ENCODE assay signal across 9 mouse cellular contexts in genomic region chr19:23225065-23225464, GRCm38 (mm10). TPM values are rescaled to one million over a fixed set of nuclear protein-coding genes. Genes with fewer than 3 reads are reported as not detected.
DNase-seq lines count a peak whose midpoint lies in the region; ATAC-seq and TF ChIP-seq lines count a peak whose summit lies in the region.
"Had no signal": no experiment of that assay in that cellular context is flagged by ENCODE, and none has a peak within 500 bp of the region (broad histone marks: within the 10 kb centered on the region; RNA-seq: fewer than 3 reads in every experiment).

No protein-coding gene starts in this region.

- WGBS in embryonic facial prominence, embryonic 11.5 days = 63% methylated on average over 4 of the region's 4 CpGs
- WGBS in embryonic facial prominence, embryonic 10.5 days = 71% methylated on average over 4 of the region's 4 CpGs
- 67% methylated on average over 4 of the region's 4 CpGs for WGBS in liver, postnatal 0 days (ENCODE audit: insufficient replicate concordance)
- WGBS in liver, embryonic 12.5 days (ENCODE audit: insufficient replicate concordance) = 70% methylated on average over 4 of the region's 4 CpGs
- WGBS in forebrain, embryonic 15.5 days = 55% methylated on average over 4 of the region's 4 CpGs

- peak; percentile 58 for DNase-seq in embryonic facial prominence, embryonic 11.5 days (ENCODE audit: low spot score)
- no peak for DNase-seq in embryonic facial prominence, embryonic 10.5 days (ENCODE audit: low spot score)
- DNase-seq in liver, postnatal 0 days = no peak
- peak; percentile 43 for DNase-seq in cerebellum, adult 9-11 months
- DNase-seq in left cerebral cortex, postnatal 25 days (ENCODE audit: low spot score in 2 of 2) = peak; percentile 25 to 58

- no peak overlapping the region for H3K27ac ChIP-seq in embryonic facial prominence, embryonic 11.5 days (replicated peaks; ENCODE audit: low read depth, low read length)
- no peak overlapping the region for H3K27ac ChIP-seq in embryonic facial prominence, embryonic 10.5 days (replicated peaks)
- no peak overlapping the region for H3K27ac ChIP-seq in liver, postnatal 0 days (ENCODE audit: low read depth)
- no peak overlapping the region for H3K27ac ChIP-seq in liver, embryonic 12.5 days
- no peak overlapping the region for H3K27ac ChIP-seq in forebrain, embryonic 15.5 days (replicated peaks)
- H3K27ac ChIP-seq: heart, embryonic 13.5 days had no signal

- peak; percentile 72 for TF ChIP-seq CTCF in liver, postnatal 0 days (IDR thresholded peaks at IDR 0.05; ENCODE audit: low read depth)

- no peaks in the 10 kb centered on the region for H3K27me3 ChIP-seq in embryonic facial prominence, embryonic 11.5 days (ENCODE audit: control insufficient read depth, insufficient read depth, low read length)
- no peaks in the 10 kb centered on the region for H3K27me3 ChIP-seq in embryonic facial prominence, embryonic 10.5 days (replicated peaks; ENCODE audit: low read depth, poor library complexity, severe bottlenecking)
- H3K27me3 ChIP-seq in liver, postnatal 0 days (ENCODE audit: insufficient read depth, low read length) = no peaks in the 10 kb centered on the region
- H3K27me3 ChIP-seq in liver, embryonic 12.5 days (replicated peaks) = no peaks in the 10 kb centered on the region
- H3K27me3 ChIP-seq in forebrain, embryonic 15.5 days = no peaks in the 10 kb centered on the region
- H3K27me3 ChIP-seq: heart, embryonic 13.5 days had no signal

- TF ChIP-seq EP300 in liver, postnatal 0 days (IDR thresholded peaks at IDR 0.05; ENCODE audit: low read depth) = no peak

- no peak for ATAC-seq in embryonic facial prominence, embryonic 11.5 days (replicated peaks; ENCODE audit: insufficient number of reproducible peaks, low FRiP score, low TSS enrichment, low read depth)
- ATAC-seq in liver, postnatal 0 days = no peak
- no peak for ATAC-seq in liver, embryonic 12.5 days
- ATAC-seq in megakaryocyte, adult 5-6 weeks (ENCODE audit: poor library complexity, severe bottlenecking) = no peak
- ATAC-seq in forebrain, embryonic 15.5 days (replicated peaks) = no peak

- H3K4me2 ChIP-seq in embryonic facial prominence, embryonic 11.5 days (ENCODE audit: low read depth, low read length) = no peak overlapping the region
- no peak overlapping the region for H3K4me2 ChIP-seq in liver, postnatal 0 days (ENCODE audit: low read depth, low read length)
- H3K4me2 ChIP-seq in liver, embryonic 12.5 days = no peak overlapping the region
- no peak overlapping the region for H3K4me2 ChIP-seq in forebrain, embryonic 15.5 days (replicated peaks)
- H3K4me2 ChIP-seq: heart, embryonic 13.5 days had no signal

- peaks cover 4% of the 10 kb centered on the region for H3K36me3 ChIP-seq in embryonic facial prominence, embryonic 11.5 days (replicated peaks; ENCODE audit: control insufficient read depth, insufficient read depth, low read depth, low read length)
- H3K36me3 ChIP-seq in embryonic facial prominence, embryonic 10.5 days (replicated peaks) = peaks cover 88% of the 10 kb centered on the region
- H3K36me3 ChIP-seq in liver, postnatal 0 days (replicated peaks; ENCODE audit: insufficient read depth, low read length) = peaks cover 38% of the 10 kb centered on the region
- peaks cover 61% of the 10 kb centered on the region for H3K36me3 ChIP-seq in liver, embryonic 12.5 days
- peaks cover 34% of the 10 kb centered on the region for H3K36me3 ChIP-seq in forebrain, embryonic 15.5 days

- intact Hi-C loops in left cerebral cortex, postnatal 25 days (cut with DNase I) = no loop called here

- no peaks in the 10 kb centered on the region for H3K9me3 ChIP-seq in embryonic facial prominence, embryonic 11.5 days (replicated peaks; ENCODE audit: control insufficient read depth, low read length)
- H3K9me3 ChIP-seq in embryonic facial prominence, embryonic 10.5 days = no peaks in the 10 kb centered on the region
- no peaks in the 10 kb centered on the region for H3K9me3 ChIP-seq in liver, postnatal 0 days (ENCODE audit: low read length)
- no peaks in the 10 kb centered on the region for H3K9me3 ChIP-seq in liver, embryonic 12.5 days (replicated peaks)
- no peaks in the 10 kb centered on the region for H3K9me3 ChIP-seq in forebrain, embryonic 15.5 days
- H3K9me3 ChIP-seq: heart, embryonic 13.5 days had no signal

- no peak overlapping the region for H3K4me3 ChIP-seq in embryonic facial prominence, embryonic 11.5 days (ENCODE audit: low read depth, low read length)
- no peak overlapping the region for H3K4me3 ChIP-seq in embryonic facial prominence, embryonic 10.5 days
- H3K4me3 ChIP-seq in liver, postnatal 0 days (ENCODE audit: low read depth, low read length) = no peak overlapping the region
- no peak overlapping the region for H3K4me3 ChIP-seq in liver, embryonic 12.5 days
- no peak overlapping the region for H3K4me3 ChIP-seq in forebrain, embryonic 15.5 days
- H3K4me3 ChIP-seq: heart, embryonic 13.5 days had no signal

- H3K4me1 ChIP-seq in embryonic facial prominence, embryonic 11.5 days (ENCODE audit: control insufficient read depth, insufficient read depth, low read length) = no peaks in the 10 kb centered on the region
- H3K4me1 ChIP-seq in embryonic facial prominence, embryonic 10.5 days = no peaks in the 10 kb centered on the region
- no peaks in the 10 kb centered on the region for H3K4me1 ChIP-seq in liver, postnatal 0 days (ENCODE audit: insufficient read depth)
- H3K4me1 ChIP-seq in liver, embryonic 12.5 days = no peaks in the 10 kb centered on the region
- H3K4me1 ChIP-seq in forebrain, embryonic 15.5 days = no peaks in the 10 kb centered on the region
- H3K4me1 ChIP-seq: heart, embryonic 13.5 days had no signal

- no peak overlapping the region for H3K9ac ChIP-seq in embryonic facial prominence, embryonic 11.5 days (replicated peaks; ENCODE audit: low read length)
- no peak overlapping the region for H3K9ac ChIP-seq in liver, postnatal 0 days (replicated peaks)
- no peak overlapping the region for H3K9ac ChIP-seq in liver, embryonic 12.5 days
- H3K9ac ChIP-seq in forebrain, embryonic 15.5 days (replicated peaks) = no peak overlapping the region
- H3K9ac ChIP-seq: heart, embryonic 13.5 days had no signal

RNA-seq across cellular contexts. Expression of gene Smc5, which starts 48.6 kb away (rescaled TPM):
- 49.8 and 54.4 TPM in 2 replicates for polyA plus RNA-seq in embryonic facial prominence, embryonic 11.5 days (2014; fragmentation: Nextera tagmentation; extraction: Ambion mirVana)
- polyA plus RNA-seq in embryonic facial prominence, embryonic 10.5 days (2016; fragmentation: Nextera tagmentation; extraction: Ambion mirVana) = 48.7 and 50.2 TPM in 2 replicates
- 5.4 and 6.8 TPM in 2 replicates for polyA plus RNA-seq in liver, postnatal 0 days (2015; fragmentation: Nextera tagmentation; extraction: Ambion mirVana)
- 21.9 and 23.5 TPM in 2 replicates for polyA plus RNA-seq in liver, embryonic 12.5 days (2016; fragmentation: Nextera tagmentation; extraction: Ambion mirVana)
- 10 to 100 TPM; 32.2 to 34.4 TPM for total RNA-seq in left cerebral cortex, postnatal 25 days (2021)
- 39.9 and 50.6 TPM in 2 replicates for total RNA-seq in megakaryocyte, adult 5-6 weeks (2015)
- 45.6 and 46.3 TPM in 2 replicates for total RNA-seq in megakaryocyte, adult 5-6 weeks (2017)
- 31.7 and 33.7 TPM in 2 replicates for polyA plus RNA-seq in forebrain, embryonic 15.5 days (2015; fragmentation: Nextera tagmentation; extraction: Ambion mirVana)

Comparison
In these comparisons a context has a peak if more than half of its experiments do, and no peak if none do; other contexts are left out.
1. DNase-seq: peak in embryonic facial prominence, embryonic 11.5 days (single experiment), cerebellum, adult 9-11 months (single experiment) and left cerebral cortex, postnatal 25 days (2 of 2); none in embryonic facial prominence, embryonic 10.5 days (single experiment) and liver, postnatal 0 days (single experiment).